Mouse (Mus musculus) hindbrain, embryonic 16.5 days (tissue): Measurements from ENCODE around the gene Erg. TPM values are rescaled to one million over a fixed set of nuclear protein-coding genes. Genes with fewer than 3 reads are reported as not detected.

Experiments
- ATAC-seq: fragments of 200-750 bp; cut with Nextera tagmentation; 2 replicates; pipeline ENCODE4 v1.8.0; 2017; ENCODE audit warnings: moderate TSS enrichment, moderate library complexity
- H3K27ac ChIP-seq: fragments of 300-500 bp; sonication (generic); 2 replicates; pipeline ENCODE4 v1.5.1; 2014; ENCODE audit warnings: low read depth, mild to moderate bottlenecking, control low read depth, low read length, moderate library complexity
- H3K27me3 ChIP-seq: fragments of 300-500 bp; sonication (generic); replicated peaks from 2 replicates; pipeline ENCODE4 v1.6.1; 2014; ENCODE audit warnings: low read length; ENCODE audit not compliant: control insufficient read depth, insufficient read depth
- H3K36me3 ChIP-seq: fragments of 300-500 bp; sonication (generic); 2 replicates; pipeline ENCODE4 v1.6.1; 2014; ENCODE audit warnings: mild to moderate bottlenecking, low read length, moderate library complexity, mixed read lengths; ENCODE audit not compliant: control insufficient read depth, insufficient read depth
- H3K4me1 ChIP-seq: fragments of 300-500 bp; sonication (generic); 2 replicates; pipeline ENCODE4 v1.6.1; 2014; ENCODE audit warnings: low read depth, low read length; ENCODE audit not compliant: control insufficient read depth, insufficient read depth
- H3K4me2 ChIP-seq: fragments of 300-500 bp; sonication (generic); 2 replicates; pipeline ENCODE4 v1.6.1; 2014; ENCODE audit warnings: mild to moderate bottlenecking, low read length, control low read depth, moderate library complexity
- H3K4me3 ChIP-seq: fragments of 300-500 bp; sonication (generic); 2 replicates; pipeline ENCODE4 v1.5.1; 2014; ENCODE audit warnings: mild to moderate bottlenecking, low read length, control low read depth, moderate library complexity
- H3K9ac ChIP-seq: fragments of 300-500 bp; sonication (generic); 2 replicates; pipeline ENCODE4 v1.6.1; 2014; ENCODE audit warnings: low read depth, mild to moderate bottlenecking, control low read depth, low read length, moderate library complexity
- H3K9me3 ChIP-seq: fragments of 300-500 bp; sonication (generic); 2 replicates; pipeline ENCODE4 v1.6.1; 2014; ENCODE audit warnings: mild to moderate bottlenecking, low read length, moderate library complexity; ENCODE audit not compliant: control insufficient read depth
- WGBS: fragments of 180-500 bp; shearing (Covaris S2); extraction: QIAGEN DNeasy Blood & Tissue Kit; methylation state at CpG from one replicate; pipeline ENCODE4 v1.1.7; 2014; 5-methylcytosine and 5-hydroxymethylcytosine counted together
- polyA plus RNA-seq: library from polyadenylated mRNA; unstranded; fragments of >200 nt; fragmentation: Nextera tagmentation; extraction: Ambion mirVana; gene quantifications from 2 replicates; pipeline ENCODE4 v1.2.1, GENCODE M21; 2015

Gene Erg
- polyA plus RNA-seq, 1 experiment from 2014 or later, result 1.8 TPM

- no peak for ATAC-seq
- Histone ChIP-seq H3K27me3 (no peaks in the 10 kb centered on the region), H3K9ac (no peak overlapping the region; the same call in 1 of the 2 replicates), H3K4me3 (no peak overlapping the region), H3K36me3 (no peaks in the 10 kb centered on the region), H3K9me3 (no peaks in the 10 kb centered on the region), H3K4me2 (no peak overlapping the region), H3K4me1 (no peaks in the 10 kb centered on the region), H3K27ac (no peak overlapping the region)
- WGBS, result 54% methylated on average over 4 of the region's 4 CpGs
Observed at GRCm38 (mm10) chr16:95436051-95436450, 150.3 kb downstream of the Erg start.

- Histone ChIP-seq H3K9me3 (no peaks in the 10 kb centered on the region), H3K4me1 (no peaks in the 10 kb centered on the region), H3K9ac (no peak overlapping the region), H3K36me3 (no peaks in the 10 kb centered on the region), H3K27ac (no peak overlapping the region), H3K27me3 (no peaks in the 10 kb centered on the region), H3K4me2 (no peak overlapping the region), H3K4me3 (no peak overlapping the region)
- 92% methylated on average over 8 of the region's 8 CpGs for WGBS
- ATAC-seq, result no peak
Observed at GRCm38 (mm10) chr16:95434434-95434833, 152.0 kb downstream of the Erg start.

- no peak for ATAC-seq
- WGBS, result 81% methylated on average over 2 of the region's 2 CpGs
- H3K4me3 ChIP-seq, result no peak overlapping the region
- no peaks in the 10 kb centered on the region for H3K9me3 ChIP-seq
- no peak overlapping the region for H3K9ac ChIP-seq
- H3K4me1 ChIP-seq, result no peaks in the 10 kb centered on the region
- no peaks in the 10 kb centered on the region for H3K36me3 ChIP-seq
- H3K27ac ChIP-seq, result no peak overlapping the region; the same call in 1 of the 2 replicates
- H3K4me2 ChIP-seq, result no peak overlapping the region
- H3K27me3 ChIP-seq, result no peaks in the 10 kb centered on the region
Observed at GRCm38 (mm10) chr16:95432540-95432971, 153.8 kb downstream of the Erg start.

- Histone ChIP-seq H3K9ac (no peak overlapping the region), H3K4me3 (no peak overlapping the region), H3K4me1 (no peaks in the 10 kb centered on the region), H3K4me2 (no peak overlapping the region), H3K27me3 (no peaks in the 10 kb centered on the region), H3K27ac (no peak overlapping the region), H3K9me3 (no peaks in the 10 kb centered on the region), H3K36me3 (no peaks in the 10 kb centered on the region)
- WGBS, result 96% methylated on average over 3 of the region's 3 CpGs
- ATAC-seq, result no peak
Observed at GRCm38 (mm10) chr16:95429851-95430250, 156.5 kb downstream of the Erg start.

- H3K4me1 ChIP-seq, result no peaks in the 10 kb centered on the region
- H3K36me3 ChIP-seq, result no peaks in the 10 kb centered on the region
- no peak overlapping the region for H3K4me3 ChIP-seq
- ATAC-seq, result no peak
- H3K27me3 ChIP-seq, result no peaks in the 10 kb centered on the region
- H3K9me3 ChIP-seq, result no peaks in the 10 kb centered on the region
- 83% methylated on average over 5 of the region's 5 CpGs for WGBS
- H3K4me2 ChIP-seq, result no peak overlapping the region
- H3K9ac ChIP-seq, result no peak overlapping the region
- no peak overlapping the region for H3K27ac ChIP-seq
Observed at GRCm38 (mm10) chr16:95428239-95428638, 158.2 kb downstream of the Erg start.

- H3K9ac ChIP-seq, result no peak overlapping the region
- no peak overlapping the region for H3K4me3 ChIP-seq
- H3K27me3 ChIP-seq, result no peaks in the 10 kb centered on the region
- no peaks in the 10 kb centered on the region for H3K9me3 ChIP-seq
- H3K27ac ChIP-seq, result no peak overlapping the region
- H3K4me1 ChIP-seq, result no peaks in the 10 kb centered on the region
- WGBS, result 86% methylated on average over 10 of the region's 10 CpGs
- no peak overlapping the region for H3K4me2 ChIP-seq
- no peaks in the 10 kb centered on the region for H3K36me3 ChIP-seq
- ATAC-seq, result no peak
Observed at GRCm38 (mm10) chr16:95427512-95427911, 158.9 kb downstream of the Erg start.

GRCm38 (mm10) chr16:95422658-95423073 lies 163.7 kb downstream of the Erg start:
- H3K9ac ChIP-seq, result no peak overlapping the region
- H3K27ac ChIP-seq, result no peak overlapping the region
- H3K36me3 ChIP-seq, result no peaks in the 10 kb centered on the region
- H3K4me1 ChIP-seq, result no peaks in the 10 kb centered on the region
- H3K9me3 ChIP-seq, result no peaks in the 10 kb centered on the region
- no peak overlapping the region for H3K4me3 ChIP-seq
- WGBS, result 85% methylated on average over 5 of the region's 5 CpGs
- H3K4me2 ChIP-seq, result no peak overlapping the region
- no peak for ATAC-seq
- H3K27me3 ChIP-seq, result no peaks in the 10 kb centered on the region

- Histone ChIP-seq H3K27ac (no peak overlapping the region), H3K9me3 (no peaks in the 10 kb centered on the region), H3K27me3 (no peaks in the 10 kb centered on the region), H3K4me2 (no peak overlapping the region), H3K36me3 (no peaks in the 10 kb centered on the region), H3K4me3 (no peak overlapping the region), H3K9ac (no peak overlapping the region), H3K4me1 (no peaks in the 10 kb centered on the region)
- no peak for ATAC-seq
- WGBS, result 49% methylated on average over 7 of the region's 7 CpGs
Observed at GRCm38 (mm10) chr16:95421235-95421886, 165.0 kb downstream of the Erg start.

GRCm38 (mm10) chr16:95415921-95416320 lies 170.5 kb downstream of the Erg start:
- H3K36me3 ChIP-seq, result no peaks in the 10 kb centered on the region
- no peak for ATAC-seq
- H3K4me3 ChIP-seq, result no peak overlapping the region
- H3K9ac ChIP-seq, result no peak overlapping the region
- H3K4me1 ChIP-seq, result no peaks in the 10 kb centered on the region
- H3K27ac ChIP-seq, result no peak overlapping the region
- 93% methylated on average over 4 of the region's 4 CpGs for WGBS
- no peaks in the 10 kb centered on the region for H3K27me3 ChIP-seq
- no peak overlapping the region for H3K4me2 ChIP-seq
- no peaks in the 10 kb centered on the region for H3K9me3 ChIP-seq
